Mouse (Mus musculus) limb, embryonic 13.5 days (tissue): ENCODE data around the gene Ldhb. TPM values are rescaled to one million over a fixed set of nuclear protein-coding genes. Genes with fewer than 3 reads are reported as not detected.

ENCODE experiments used
- ATAC-seq: fragments of 200-750 bp; cut with Nextera tagmentation; 2 replicates; pipeline ENCODE4 v1.8.0; 2017; ENCODE audit warnings: low read depth, moderate number of reproducible peaks, moderate TSS enrichment; ENCODE audit not compliant: low FRiP score
- H3K27ac ChIP-seq: fragments of 300-500 bp; sonication (generic); 2 replicates; pipeline ENCODE4 v1.5.1; 2015; ENCODE audit warnings: inconsistent platforms, mild to moderate bottlenecking, moderate library complexity
- H3K27me3 ChIP-seq: fragments of 300-500 bp; sonication (generic); 2 replicates; pipeline ENCODE4 v1.6.1; 2015; ENCODE audit warnings: mild to moderate bottlenecking, inconsistent platforms
- H3K36me3 ChIP-seq: fragments of 300-500 bp; sonication (generic); 2 replicates; pipeline ENCODE4 v1.6.1; 2015; ENCODE audit warnings: inconsistent platforms, mild to moderate bottlenecking, moderate library complexity
- H3K4me1 ChIP-seq: fragments of 300-500 bp; sonication (generic); 2 replicates; pipeline ENCODE4 v1.6.1; 2015; ENCODE audit warnings: inconsistent platforms
- H3K4me2 ChIP-seq: fragments of 300-500 bp; sonication (generic); replicated peaks from 2 replicates; pipeline ENCODE4 v1.6.1; 2015; ENCODE audit warnings: inconsistent platforms, mild to moderate bottlenecking, moderate library complexity
- H3K4me3 ChIP-seq: fragments of 300-500 bp; sonication (generic); 2 replicates; pipeline ENCODE4 v1.5.1; 2015; ENCODE audit warnings: moderate library complexity, mild to moderate bottlenecking, inconsistent platforms
- H3K9ac ChIP-seq: fragments of 300-500 bp; sonication (generic); 2 replicates; pipeline ENCODE4 v1.6.1; 2015; ENCODE audit warnings: mild to moderate bottlenecking, inconsistent platforms
- H3K9me3 ChIP-seq: fragments of 300-500 bp; sonication (generic); 2 replicates; pipeline ENCODE4 v1.6.1; 2016; ENCODE audit warnings: inconsistent platforms
- WGBS: fragments of 180-500 bp; shearing (Covaris S2); methylation state at CpG from one replicate; pipeline ENCODE4 v1.1.7; 2015; 5-methylcytosine and 5-hydroxymethylcytosine counted together
- polyA plus RNA-seq: library from polyadenylated mRNA; unstranded; fragments of >200 nt; fragmentation: Nextera tagmentation; extraction: Ambion mirVana; gene quantifications from 2 replicates; pipeline ENCODE4 v1.2.1, GENCODE M21; 2015

Gene Ldhb
- 361 and 383 TPM in 2 replicates for polyA plus RNA-seq

- ATAC-seq = peak; percentile 98
- Histone ChIP-seq H3K27ac (peak within 1 kb of the TSS; percentile 75), H3K4me1 (peaks cover 40% of the 10 kb centered on the region), H3K27me3 (peaks cover 16% of the 10 kb centered on the region; the same call in 1 of the 2 replicates), H3K9me3 (no peaks in the 10 kb centered on the region), H3K4me3 (peak within 1 kb of the TSS; percentile 67), H3K4me2 (peak within 1 kb of the TSS; percentile 94), H3K9ac (peak within 1 kb of the TSS; percentile 84), H3K36me3 (peaks cover 4% of the 10 kb centered on the region)
- WGBS = 0% methylated on average over 19 of the region's 19 CpGs
These were observed at the start of gene Ldhb for GRCm38 (mm10) chr6:142507785-142508162. Gene Ldhb, minus strand, starts transcription at chr6:142507957.

DNA sequence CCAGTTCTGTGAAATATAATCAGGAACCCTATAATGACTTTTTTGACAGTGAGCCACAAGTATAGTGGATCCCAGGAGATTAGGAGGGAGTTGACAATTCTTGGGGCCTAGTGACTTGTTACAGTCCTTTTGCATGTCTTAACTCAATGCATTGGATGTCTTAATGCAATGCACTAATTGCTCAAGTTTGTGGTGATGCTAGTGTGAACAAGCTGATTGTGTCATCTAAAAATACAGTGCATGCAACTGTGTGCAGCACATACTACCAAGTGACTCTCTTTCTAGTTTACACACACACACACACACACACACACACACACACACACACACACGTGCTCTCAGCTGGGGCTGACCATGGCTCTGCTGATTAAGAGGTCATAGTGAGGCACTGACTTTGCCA, 48.2 kb upstream of the Ldhb start:
- no peak for ATAC-seq
- 45% methylated on average over 1 of the region's 1 CpGs for WGBS
- H3K36me3 ChIP-seq = no peaks in the 10 kb centered on the region
- no peaks in the 10 kb centered on the region for H3K27me3 ChIP-seq
- no peak overlapping the region for H3K9ac ChIP-seq
- H3K27ac ChIP-seq = no peak overlapping the region
- H3K9me3 ChIP-seq = no peaks in the 10 kb centered on the region
- H3K4me1 ChIP-seq = no peaks in the 10 kb centered on the region
- H3K4me2 ChIP-seq = no peak overlapping the region
- H3K4me3 ChIP-seq = no peak overlapping the region

DNA sequence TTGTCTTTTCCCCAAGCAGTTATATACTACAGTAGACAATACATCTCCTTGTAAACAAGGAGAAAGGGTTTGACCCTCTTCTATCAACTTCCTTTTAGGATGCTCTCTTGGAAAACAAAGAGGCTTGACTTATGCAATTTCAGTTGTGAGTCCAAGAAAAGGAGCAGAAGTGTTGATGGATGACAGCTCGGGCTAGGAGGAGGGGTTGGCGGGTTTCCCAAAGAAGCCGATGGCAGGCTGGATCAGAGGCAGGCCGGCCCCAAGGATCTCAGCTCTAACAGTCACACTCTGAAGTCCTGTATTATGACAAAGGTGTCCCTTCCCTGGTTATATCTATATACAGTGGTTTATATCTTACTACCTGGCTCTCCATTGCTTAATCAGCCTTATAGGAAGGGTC, 43.7 kb upstream of the Ldhb start:
- H3K27me3 ChIP-seq = no peaks in the 10 kb centered on the region
- no peaks in the 10 kb centered on the region for H3K36me3 ChIP-seq
- no peak overlapping the region for H3K27ac ChIP-seq
- WGBS = 80% methylated on average over 4 of the region's 4 CpGs
- H3K4me3 ChIP-seq = no peak overlapping the region
- no peak overlapping the region for H3K4me2 ChIP-seq
- ATAC-seq = no peak
- H3K9me3 ChIP-seq = no peaks in the 10 kb centered on the region
- no peak overlapping the region for H3K9ac ChIP-seq
- H3K4me1 ChIP-seq = no peaks in the 10 kb centered on the region

- no peak overlapping the region for H3K27ac ChIP-seq
- no peak overlapping the region for H3K4me2 ChIP-seq
- no peaks in the 10 kb centered on the region for H3K9me3 ChIP-seq
- H3K9ac ChIP-seq = no peak overlapping the region
- no peaks in the 10 kb centered on the region for H3K27me3 ChIP-seq
- WGBS = 53% methylated on average over 4 of the region's 4 CpGs
- no peak for ATAC-seq
- no peaks in the 10 kb centered on the region for H3K36me3 ChIP-seq
- no peaks in the 10 kb centered on the region for H3K4me1 ChIP-seq
- H3K4me3 ChIP-seq = no peak overlapping the region
These were observed 43.1 kb upstream of the Ldhb start for GRCm38 (mm10) chr6:142550871-142551270.

DNA sequence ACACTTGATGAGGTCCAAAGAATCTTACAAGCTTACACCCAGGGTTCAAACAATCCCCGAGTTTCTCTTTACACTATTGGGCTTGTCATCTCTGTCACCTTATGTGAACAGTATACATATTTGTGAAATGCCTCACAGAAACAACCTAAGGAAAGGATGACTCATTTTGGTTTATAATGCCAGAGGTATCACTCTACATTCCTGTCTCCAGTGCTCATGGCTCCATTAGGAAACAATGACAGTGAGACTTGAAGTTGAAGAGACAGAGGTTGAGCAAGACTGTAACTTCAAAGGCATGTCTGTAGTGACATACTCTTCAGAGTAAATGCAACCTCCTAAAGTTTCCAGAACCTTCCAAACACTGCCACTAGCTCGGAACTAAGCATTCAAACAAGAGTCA, 40.6 kb upstream of the Ldhb start:
- ATAC-seq = no peak
- Histone ChIP-seq H3K27me3 (no peaks in the 10 kb centered on the region), H3K4me1 (peaks cover 7% of the 10 kb centered on the region; the same call in 1 of the 2 replicates), H3K4me2 (no peak overlapping the region), H3K4me3 (no peak overlapping the region), H3K36me3 (no peaks in the 10 kb centered on the region), H3K27ac (no peak overlapping the region), H3K9ac (no peak overlapping the region), H3K9me3 (no peaks in the 10 kb centered on the region)
- WGBS = 87% methylated on average over 2 of the region's 2 CpGs

DNA sequence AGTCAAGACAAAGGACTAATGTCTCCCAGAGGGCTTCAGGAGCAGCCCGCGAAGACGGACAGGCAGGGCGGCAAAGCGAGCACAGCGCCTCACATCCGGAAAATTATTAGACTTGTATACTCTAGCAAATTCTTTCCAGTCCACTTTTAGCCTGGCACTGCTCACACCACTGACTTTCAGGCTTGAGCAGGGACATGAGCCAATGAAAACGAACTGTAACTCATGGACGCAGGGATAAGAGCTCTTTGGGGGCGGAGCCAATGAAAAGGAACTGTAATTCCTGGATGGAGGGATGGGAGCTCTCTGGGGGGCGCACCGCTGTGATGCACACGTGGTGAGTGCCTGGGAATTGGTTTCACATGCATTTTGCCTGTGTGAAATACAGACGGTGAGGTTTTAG, 37.4 kb upstream of the Ldhb start:
- H3K9me3 ChIP-seq = no peaks in the 10 kb centered on the region
- peak; percentile 71; the same call in 1 of the 2 replicates for ATAC-seq
- H3K27ac ChIP-seq = 0 out of 2 replicates have a peak overlapping the region, but pooled peaks have one; percentile 15
- WGBS = 47% methylated on average over 14 of the region's 14 CpGs
- no peak overlapping the region for H3K9ac ChIP-seq
- H3K4me1 ChIP-seq = peaks cover 7% of the 10 kb centered on the region; the same call in 1 of the 2 replicates
- H3K27me3 ChIP-seq = no peaks in the 10 kb centered on the region
- no peaks in the 10 kb centered on the region for H3K36me3 ChIP-seq
- 0 out of 2 replicates have a peak overlapping the region, but pooled peaks have one; percentile 1 for H3K4me3 ChIP-seq
- peak overlapping the region; percentile 48 for H3K4me2 ChIP-seq

DNA sequence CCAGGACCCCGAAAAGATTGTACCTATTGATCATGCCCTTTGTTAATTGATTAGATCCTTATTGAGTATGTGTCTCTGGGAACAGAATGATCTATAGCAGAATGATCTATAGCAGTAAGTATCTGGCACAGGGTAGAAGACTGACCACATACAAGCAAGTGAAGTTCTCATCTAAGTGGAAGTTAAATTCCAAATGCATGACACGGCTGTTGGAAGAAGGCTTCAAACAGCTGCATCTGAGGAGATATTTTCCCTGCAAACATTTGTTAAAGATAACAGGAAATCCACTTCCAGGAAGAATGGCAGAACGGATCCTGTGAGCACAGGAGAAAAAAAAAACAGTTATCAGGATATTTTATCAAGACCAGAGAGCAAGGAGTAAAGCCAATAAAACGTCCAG, 35.9 kb upstream of the Ldhb start:
- H3K4me1 ChIP-seq = peaks cover 7% of the 10 kb centered on the region; the same call in 1 of the 2 replicates
- H3K9me3 ChIP-seq = no peaks in the 10 kb centered on the region
- 73% methylated on average over 4 of the region's 4 CpGs for WGBS
- no peak overlapping the region for H3K27ac ChIP-seq
- H3K9ac ChIP-seq = no peak overlapping the region
- ATAC-seq = no peak
- no peaks in the 10 kb centered on the region for H3K27me3 ChIP-seq
- H3K36me3 ChIP-seq = no peaks in the 10 kb centered on the region
- no peak overlapping the region for H3K4me3 ChIP-seq
- H3K4me2 ChIP-seq = no peak overlapping the region

DNA sequence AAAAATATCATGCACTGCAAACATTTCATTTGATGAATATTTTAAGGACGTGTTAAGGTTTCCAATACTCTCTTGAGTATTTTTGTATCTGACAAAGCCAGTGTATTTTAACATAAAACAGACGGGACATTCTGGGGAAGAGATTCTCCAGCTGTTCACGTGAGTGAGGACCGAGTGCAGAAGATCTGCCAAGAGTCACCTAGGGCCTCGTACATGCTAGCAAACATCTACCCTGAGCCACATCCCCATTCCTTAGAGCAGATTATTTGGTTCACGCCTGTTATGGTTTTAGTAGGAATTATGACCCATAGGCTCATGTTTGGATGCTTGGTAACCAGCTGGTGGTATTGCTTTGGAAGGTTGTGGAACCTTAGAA, 35.0 kb upstream of the Ldhb start:
- no peaks in the 10 kb centered on the region for H3K36me3 ChIP-seq
- H3K27ac ChIP-seq = no peak overlapping the region
- peaks cover 7% of the 10 kb centered on the region; the same call in 1 of the 2 replicates for H3K4me1 ChIP-seq
- H3K27me3 ChIP-seq = no peaks in the 10 kb centered on the region
- H3K4me2 ChIP-seq = no peak overlapping the region
- no peak overlapping the region for H3K9ac ChIP-seq
- no peak for ATAC-seq
- no peak overlapping the region for H3K4me3 ChIP-seq
- WGBS = 77% methylated on average over 6 of the region's 6 CpGs
- no peaks in the 10 kb centered on the region for H3K9me3 ChIP-seq

DNA sequence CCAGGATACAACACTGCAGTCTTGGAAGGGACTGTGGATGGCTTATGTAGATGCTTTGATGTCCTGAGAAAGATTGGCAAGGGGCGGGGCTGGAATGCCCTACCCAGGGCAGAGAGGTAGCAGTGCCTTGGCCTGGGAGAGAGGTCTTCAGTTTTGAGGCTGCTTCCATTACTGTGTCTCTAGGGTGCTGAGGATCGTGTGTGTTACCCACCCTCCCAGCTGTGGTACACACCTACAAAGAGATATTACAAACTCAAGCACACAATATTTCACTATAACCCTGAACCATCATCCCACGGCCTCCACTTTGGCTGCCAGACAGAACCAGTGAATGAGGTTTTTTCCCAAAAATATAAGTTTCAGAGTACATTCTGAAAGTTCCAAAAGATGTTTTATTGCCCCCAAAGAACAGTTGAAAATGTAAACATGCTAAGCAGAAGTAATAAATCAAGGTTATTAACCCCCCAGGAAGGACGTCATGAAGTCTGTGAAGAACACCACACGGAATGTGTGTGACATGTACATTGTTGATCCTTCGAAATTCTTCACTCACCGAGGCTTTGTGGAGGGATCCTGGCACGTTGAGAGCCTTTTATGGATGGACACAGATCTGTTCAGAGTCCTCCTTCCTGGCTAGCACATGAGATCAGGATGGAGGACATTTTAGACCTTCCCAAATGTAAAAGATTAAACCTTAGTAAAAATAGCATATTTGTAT, 34.5 kb upstream of the Ldhb start:
- H3K4me2 ChIP-seq = no peak overlapping the region
- no peak for ATAC-seq

DNA sequence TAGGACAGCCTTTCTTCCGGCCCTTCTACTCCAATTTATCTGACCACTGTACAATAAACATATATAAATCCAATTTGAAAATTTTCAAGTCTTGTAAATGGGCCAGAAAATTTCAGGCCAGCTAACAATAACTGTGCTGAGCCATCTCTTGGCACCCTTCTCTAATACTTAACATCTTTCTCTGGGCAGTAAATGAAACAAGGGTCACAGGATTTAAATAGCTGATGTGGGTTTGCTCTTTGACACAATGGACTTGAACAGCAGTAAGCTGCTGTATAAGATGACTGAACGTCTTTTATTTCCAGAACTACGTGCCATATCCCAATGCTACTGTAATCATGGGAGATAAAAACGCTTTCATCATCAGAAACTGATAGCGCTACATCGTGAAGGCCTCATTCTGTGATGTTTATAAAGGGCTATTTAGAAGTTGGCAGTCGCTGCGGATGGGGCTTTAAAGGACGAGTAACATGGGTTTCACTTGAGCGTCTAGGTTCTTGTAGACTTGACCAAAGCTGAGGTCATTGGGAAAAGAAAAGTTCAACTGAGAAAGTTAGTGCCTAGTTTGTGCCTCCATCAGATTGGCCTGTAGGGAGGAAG, 32.9 kb upstream of the Ldhb start:
- no peak for ATAC-seq
- peaks cover 7% of the 10 kb centered on the region; the same call in 1 of the 2 replicates for H3K4me1 ChIP-seq
- 90% methylated on average over 10 of the region's 10 CpGs for WGBS
- no peak overlapping the region for H3K9ac ChIP-seq
- no peaks in the 10 kb centered on the region for H3K36me3 ChIP-seq
- H3K27me3 ChIP-seq = no peaks in the 10 kb centered on the region
- no peak overlapping the region for H3K4me3 ChIP-seq
- H3K9me3 ChIP-seq = no peaks in the 10 kb centered on the region
- no peak overlapping the region for H3K27ac ChIP-seq
- no peak overlapping the region for H3K4me2 ChIP-seq

More for the DNA sequence above, 34.5 kb upstream of the Ldhb start:
- Histone ChIP-seq H3K4me1 (peaks cover 7% of the 10 kb centered on the region; the same call in 1 of the 2 replicates), H3K27me3 (no peaks in the 10 kb centered on the region), H3K9ac (no peak overlapping the region), H3K27ac (no peak overlapping the region), H3K4me3 (no peak overlapping the region), H3K9me3 (no peaks in the 10 kb centered on the region), H3K36me3 (no peaks in the 10 kb centered on the region)
- WGBS = 66% methylated on average over 8 of the region's 8 CpGs

DNA sequence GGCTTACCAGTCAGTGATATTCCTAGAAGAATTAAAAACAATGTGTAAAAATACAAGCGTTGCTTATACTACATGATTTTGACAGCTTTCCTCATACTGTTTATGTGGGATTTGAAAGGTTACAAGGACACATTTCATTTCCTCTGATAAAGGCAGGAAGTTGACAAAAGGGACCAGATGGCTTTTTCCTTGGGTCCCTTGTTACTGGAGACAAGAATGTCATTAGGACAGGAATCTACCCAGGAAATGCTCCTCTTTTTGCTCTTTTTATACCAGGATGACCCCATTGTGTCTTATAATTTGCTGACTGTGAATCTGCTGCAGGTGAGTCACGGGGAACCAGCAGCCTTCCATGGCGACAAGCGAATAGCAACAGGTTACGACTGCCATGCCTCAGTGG, 32.4 kb upstream of the Ldhb start:
- H3K4me2 ChIP-seq = no peak overlapping the region
- H3K9ac ChIP-seq = no peak overlapping the region
- no peak overlapping the region for H3K4me3 ChIP-seq
- no peak overlapping the region for H3K27ac ChIP-seq
- no peak for ATAC-seq
- no peaks in the 10 kb centered on the region for H3K36me3 ChIP-seq
- H3K27me3 ChIP-seq = no peaks in the 10 kb centered on the region
- H3K4me1 ChIP-seq = peaks cover 5% of the 10 kb centered on the region; the same call in 1 of the 2 replicates
- H3K9me3 ChIP-seq = no peaks in the 10 kb centered on the region
- 83% methylated on average over 5 of the region's 5 CpGs for WGBS

GRCm38 (mm10) chr6:142538503-142538902, 30.7 kb upstream of the Ldhb start:
- no peak overlapping the region for H3K4me3 ChIP-seq
- no peak overlapping the region for H3K9ac ChIP-seq
- ATAC-seq = no peak
- H3K27ac ChIP-seq = no peak overlapping the region
- WGBS = 84% methylated on average over 17 of the region's 17 CpGs
- H3K4me1 ChIP-seq = no peaks in the 10 kb centered on the region
- H3K36me3 ChIP-seq = no peaks in the 10 kb centered on the region
- H3K9me3 ChIP-seq = no peaks in the 10 kb centered on the region
- no peaks in the 10 kb centered on the region for H3K27me3 ChIP-seq
- H3K4me2 ChIP-seq = no peak overlapping the region
